Mouse (Mus musculus) embryonic facial prominence, embryonic 10.5 days (tissue): ENCODE results near the gene Gm8122. TPM values are rescaled to one million over a fixed set of nuclear protein-coding genes. Genes with fewer than 3 reads are reported as not detected.
"Not testable (repeated sequence)": the region's sequence is repeated elsewhere in the genome, so short reads cannot be mapped to it uniquely, and the experiment has no call there.

ENCODE experiments used
- DNase-seq: peaks from one replicate; pipeline ENCODE4 v3.0.0-alpha.2; 2017; ENCODE audit warnings: low spot score
- H3K27ac ChIP-seq: fragments of 300-500 bp; sonication (generic); replicated peaks from 2 replicates; pipeline ENCODE4 v1.5.1; 2016; ENCODE audit warnings: mild to moderate bottlenecking
- H3K27me3 ChIP-seq: fragments of 300-500 bp; sonication (generic); replicated peaks from 2 replicates; pipeline ENCODE4 v1.6.1; 2016; ENCODE audit warnings: low read depth, mild to moderate bottlenecking; ENCODE audit not compliant: poor library complexity, severe bottlenecking
- H3K36me3 ChIP-seq: fragments of 300-500 bp; sonication (generic); replicated peaks from 2 replicates; pipeline ENCODE4 v1.6.1; 2016; ENCODE audit warnings: mild to moderate bottlenecking, moderate library complexity
- H3K4me1 ChIP-seq: fragments of 300-500 bp; sonication (generic); 2 replicates; pipeline ENCODE4 v1.6.1; 2016
- H3K4me3 ChIP-seq: fragments of 300-500 bp; sonication (generic); 2 replicates; pipeline ENCODE4 v1.5.1; 2016; ENCODE audit warnings: mild to moderate bottlenecking, moderate library complexity
- H3K9me3 ChIP-seq: fragments of 300-500 bp; sonication (generic); 2 replicates; pipeline ENCODE4 v1.6.1; 2016; ENCODE audit warnings: mild to moderate bottlenecking
- WGBS: fragments of 180-500 bp; shearing (Covaris S2); methylation state at CpG from one replicate; pipeline ENCODE4 v1.1.7; 2016; 5-methylcytosine and 5-hydroxymethylcytosine counted together
- polyA plus RNA-seq: library from polyadenylated mRNA; unstranded; fragments of >200 nt; fragmentation: Nextera tagmentation; extraction: Ambion mirVana; gene quantifications from 2 replicates; pipeline ENCODE4 v1.2.1, GENCODE M21; 2016

Gene Gm8122
- polyA plus RNA-seq, 1 experiment from 2014 or later = not detected

DNA sequence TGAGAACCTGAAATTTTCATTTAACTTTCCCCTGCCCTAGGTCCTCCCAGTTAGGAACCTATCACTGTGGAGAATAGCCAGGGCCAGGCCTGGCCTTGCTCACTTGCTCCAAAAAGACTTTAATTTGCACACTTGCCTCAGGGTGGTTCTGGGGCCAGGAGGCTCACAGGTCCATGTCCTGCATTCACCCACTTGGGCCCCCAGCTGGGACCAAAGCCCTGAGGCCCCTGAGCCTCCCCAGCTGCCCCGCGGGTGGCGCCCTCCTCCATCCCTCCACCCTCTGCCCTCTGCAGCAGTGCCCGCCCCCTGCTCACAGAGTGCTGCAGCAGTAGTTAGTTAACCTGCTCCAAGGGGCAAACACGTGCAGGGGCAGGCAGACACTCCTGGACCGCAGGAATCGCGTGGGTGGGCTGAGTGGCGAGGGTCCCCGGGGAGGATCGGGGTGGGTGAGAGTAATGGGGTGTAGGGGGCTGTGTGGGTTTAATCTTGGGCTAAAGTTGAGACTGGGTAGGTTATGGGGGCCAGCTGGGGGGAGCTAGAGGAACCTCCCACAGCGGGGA lies 14.6 kb upstream of the Gm8122 start:
- H3K36me3 ChIP-seq, H3K9me3 ChIP-seq, H3K27me3 ChIP-seq, H3K4me3 ChIP-seq, DNase-seq, H3K4me1 ChIP-seq, H3K27ac ChIP-seq: not testable (repeated sequence)
- WGBS = 12% methylated on average over 10 of the region's 12 CpGs

DNA sequence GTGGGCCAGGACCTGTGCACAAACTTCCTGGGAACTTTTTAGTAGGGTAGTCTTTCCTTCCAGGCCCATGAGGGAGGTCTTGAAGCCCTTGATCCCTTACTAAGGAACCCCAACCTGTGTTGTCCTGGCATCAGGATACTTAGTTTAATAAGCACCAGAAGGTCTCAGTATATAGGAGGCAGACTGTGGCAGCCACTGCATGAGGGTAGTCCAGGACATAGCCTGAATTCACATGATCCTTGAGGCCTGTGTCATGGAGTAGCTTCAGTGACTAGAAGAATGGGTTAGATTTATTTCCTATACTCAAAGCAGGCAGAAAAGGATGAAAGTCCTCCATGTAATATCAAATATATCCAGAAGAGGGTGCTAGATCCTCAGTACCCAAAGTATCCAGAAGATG lies 2.7 kb upstream of the Gm8122 start:
- H3K27ac ChIP-seq, DNase-seq, H3K27me3 ChIP-seq, H3K4me1 ChIP-seq, H3K4me3 ChIP-seq, H3K9me3 ChIP-seq, H3K36me3 ChIP-seq: not testable (repeated sequence)

Other genes starting within 250 kb of the Gm8122 start
- not detected in 2 replicates for gene Gm8082, start 241.7 kb downstream of the Gm8122 start, polyA plus RNA-seq
- gene Gm10376, start 219.7 kb downstream of the Gm8122 start, polyA plus RNA-seq = not detected in 2 replicates
- not detected in 2 replicates for gene Gm8094, start 158.7 kb downstream of the Gm8122 start, polyA plus RNA-seq
- gene Gm8104, start 134.7 kb downstream of the Gm8122 start, polyA plus RNA-seq = not detected in 2 replicates
- not detected in 2 replicates for gene Gm7233, start 55.4 kb downstream of the Gm8122 start, polyA plus RNA-seq
- not detected in 2 replicates for gene Gm8126, start 23.3 kb upstream of the Gm8122 start, polyA plus RNA-seq
- gene Gm9732, start 39.7 kb upstream of the Gm8122 start, polyA plus RNA-seq = not detected in 2 replicates
- not detected in 2 replicates for gene Gm8127, start 58.5 kb upstream of the Gm8122 start, polyA plus RNA-seq
- not detected in 2 replicates for gene 1700001F09Rik, start 112.5 kb upstream of the Gm8122 start, polyA plus RNA-seq
- not detected in 2 replicates for gene Gm8138, start 181.0 kb upstream of the Gm8122 start, polyA plus RNA-seq